Mouse (Mus musculus) adrenal gland, postnatal 36 days (tissue): ENCODE data around the gene Hoxa11. TPM values are rescaled to one million over a fixed set of nuclear protein-coding genes. Genes with fewer than 3 reads are reported as not detected.

Experiments used
- DNase-seq, 2 experiments: peaks; one replicate each; pipeline ENCODE4 v3.0.0; 2021; ENCODE audit warnings: mixed read lengths in 1 of 2
- long read RNA-seq, 2 experiments: library from polyadenylated mRNA; stranded (forward); transcript quantifications; one replicate each; pipeline ENCODE4 v2.0.0; 2021; ENCODE audit warnings: borderline sequencing depth in 2 of 2
- total RNA-seq, 2 experiments: library from RNA; stranded (reverse); gene quantifications; 2 replicates each; pipeline ENCODE4 v1.2.3; 2021

The Hoxa11 gene
- not detected for total RNA-seq
- long read RNA-seq, experiment 1, result 0 reads
- long read RNA-seq, experiment 2, result 0 reads

DNA sequence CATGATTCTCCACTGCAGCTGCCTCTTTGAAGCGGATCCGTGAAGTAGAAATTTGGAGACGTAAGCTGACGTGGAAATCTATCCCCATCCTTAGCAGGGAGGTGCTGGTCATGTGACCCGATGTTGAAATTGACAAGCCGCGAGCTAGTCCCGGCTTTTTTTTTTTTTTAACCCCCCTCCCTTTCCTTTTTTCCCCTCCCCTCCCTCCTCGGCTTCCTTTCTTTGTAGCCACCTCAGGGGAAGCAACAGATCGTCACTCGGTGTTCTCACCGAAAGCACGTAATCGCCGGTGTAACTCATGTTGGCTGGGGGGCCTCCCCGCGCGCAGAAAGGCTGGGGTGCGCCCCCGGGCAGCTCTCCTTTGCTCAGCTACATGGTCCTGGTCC is at the start of gene Hoxa11:
TSS of gene Hoxa11 (minus strand) at position 54 of the 386 bp plus-strand sequence.
- no peak for DNase-seq

DNA sequence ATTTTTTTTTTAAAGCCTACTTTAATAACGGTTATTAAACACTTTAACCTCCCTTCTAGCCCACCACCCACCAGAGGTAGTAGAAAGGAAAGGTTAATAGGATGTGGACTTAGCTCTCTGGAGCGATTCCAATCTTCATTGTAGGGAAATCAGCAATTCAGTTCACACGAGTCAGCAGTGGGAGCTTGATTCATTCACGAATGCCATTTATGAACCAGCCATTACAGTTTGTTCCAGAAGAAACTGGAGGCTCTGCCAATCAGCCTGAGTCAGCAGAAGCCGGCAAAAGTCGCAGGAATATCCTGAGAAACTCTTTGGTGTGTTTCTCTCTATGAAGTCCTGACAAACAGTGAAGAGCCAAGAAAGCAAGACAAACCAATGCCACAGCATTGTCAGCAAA is 49.0 kb upstream of the Hoxa11 start:
- no peak for DNase-seq

DNA sequence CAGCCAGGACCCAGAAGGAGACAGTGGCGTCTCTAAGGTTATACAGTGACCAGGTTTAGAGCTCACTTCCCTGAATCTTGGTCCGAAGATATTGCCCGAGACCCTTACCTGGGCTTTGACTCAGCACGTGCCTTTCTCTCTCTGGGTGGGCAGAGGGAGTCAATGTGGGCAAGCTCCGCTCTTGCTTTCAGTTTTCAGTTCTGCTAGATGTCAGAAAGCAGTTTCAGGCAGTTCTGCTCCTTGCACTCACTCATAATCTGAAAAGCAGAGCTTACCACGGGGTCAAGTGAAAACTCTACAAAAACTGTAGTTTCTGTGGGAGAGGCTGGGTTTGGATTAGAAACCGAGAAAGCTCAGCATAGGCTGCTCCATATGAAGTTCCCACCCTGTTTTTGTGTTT is 46.7 kb upstream of the Hoxa11 start:
- no peak for DNase-seq

DNA sequence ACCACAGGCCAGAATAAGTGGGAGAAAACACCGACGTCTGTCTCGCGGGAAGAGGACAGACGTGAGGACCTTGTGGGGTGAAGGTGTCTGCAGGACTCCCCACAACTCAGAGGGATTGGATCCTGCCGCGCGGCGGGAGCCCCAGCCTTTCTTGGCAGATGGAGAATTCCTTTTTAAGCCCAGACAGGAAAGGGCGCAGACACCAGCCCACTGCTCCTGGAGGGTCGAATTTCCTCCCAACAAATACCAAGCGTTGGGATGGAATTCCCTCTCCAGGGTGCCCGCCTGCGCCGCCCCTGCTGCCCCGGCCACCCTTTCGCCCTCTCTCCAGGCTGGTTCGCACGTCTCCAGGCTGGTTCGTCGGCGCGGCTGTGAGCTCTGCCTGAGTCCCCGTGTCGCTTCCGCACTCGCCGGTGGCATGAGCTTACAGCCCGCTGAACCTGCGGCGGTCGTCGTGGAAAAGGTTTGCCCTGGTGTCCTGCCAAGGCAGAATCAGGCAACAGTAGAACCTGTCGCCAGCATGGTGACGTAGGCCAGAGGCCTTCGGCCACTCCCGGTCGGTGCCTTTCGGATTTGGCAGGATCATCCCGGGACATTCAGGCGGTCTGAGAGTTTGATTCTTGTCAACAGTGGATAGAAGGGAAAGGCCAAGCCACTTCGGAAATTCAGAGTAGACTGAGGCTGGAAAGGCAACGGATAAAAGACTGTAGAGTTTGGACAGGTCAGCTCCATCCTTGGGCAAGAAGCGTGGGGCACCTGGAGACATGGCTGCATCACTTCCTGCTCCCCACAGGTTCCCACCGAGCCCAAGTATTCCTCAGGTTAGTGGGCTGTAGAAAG is 45.6 kb upstream of the Hoxa11 start:
- DNase-seq, result peak; percentile 13 to 28

GRCm38 (mm10) chr6:52290186-52290585 is 44.6 kb upstream of the Hoxa11 start:
- DNase-seq, result no peak

DNA sequence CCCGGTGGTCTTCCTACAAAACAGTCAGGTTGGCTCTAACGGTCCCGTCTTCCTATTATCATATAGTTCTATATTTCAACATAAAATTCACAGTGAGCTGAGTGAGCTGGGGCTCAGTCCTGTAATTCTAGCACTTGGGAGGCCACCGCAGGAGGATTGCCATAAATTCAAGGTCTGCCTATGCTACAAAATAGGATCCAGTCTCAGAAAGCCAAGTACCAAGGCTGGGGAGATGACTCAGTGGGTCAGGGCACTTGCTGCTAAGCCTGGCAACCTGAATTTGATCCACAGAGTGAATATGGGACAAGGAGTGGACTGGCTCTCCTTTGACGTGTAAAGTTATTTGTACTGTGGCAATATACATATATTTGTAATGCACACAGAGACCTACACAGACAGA is 38.3 kb upstream of the Hoxa11 start:
- DNase-seq, result peak; percentile 44 to 56

GRCm38 (mm10) chr6:52281084-52281483 is 35.5 kb upstream of the Hoxa11 start:
- DNase-seq, result no peak

GRCm38 (mm10) chr6:52276920-52277319 is 31.3 kb upstream of the Hoxa11 start:
- DNase-seq, result no peak

DNA sequence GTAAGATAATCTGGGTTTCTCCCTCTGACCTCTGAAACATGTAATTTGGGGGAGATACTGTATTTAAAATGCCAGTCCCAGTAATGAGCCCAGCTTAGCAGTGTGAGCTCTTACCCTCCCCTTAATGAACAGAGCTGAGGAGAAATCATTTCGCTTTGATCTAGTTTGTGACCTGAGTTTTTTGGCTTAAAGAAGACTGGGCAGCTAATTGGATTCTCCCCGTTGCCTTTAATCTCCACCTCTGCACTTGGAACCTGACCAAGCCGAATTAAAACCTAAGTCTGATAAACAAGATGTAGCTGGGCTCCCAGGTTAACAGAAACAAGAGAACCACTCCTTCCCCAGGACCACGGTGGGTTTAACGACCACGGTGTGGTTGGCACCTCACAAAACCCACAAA is 30.8 kb upstream of the Hoxa11 start:
- no peak for DNase-seq

DNA sequence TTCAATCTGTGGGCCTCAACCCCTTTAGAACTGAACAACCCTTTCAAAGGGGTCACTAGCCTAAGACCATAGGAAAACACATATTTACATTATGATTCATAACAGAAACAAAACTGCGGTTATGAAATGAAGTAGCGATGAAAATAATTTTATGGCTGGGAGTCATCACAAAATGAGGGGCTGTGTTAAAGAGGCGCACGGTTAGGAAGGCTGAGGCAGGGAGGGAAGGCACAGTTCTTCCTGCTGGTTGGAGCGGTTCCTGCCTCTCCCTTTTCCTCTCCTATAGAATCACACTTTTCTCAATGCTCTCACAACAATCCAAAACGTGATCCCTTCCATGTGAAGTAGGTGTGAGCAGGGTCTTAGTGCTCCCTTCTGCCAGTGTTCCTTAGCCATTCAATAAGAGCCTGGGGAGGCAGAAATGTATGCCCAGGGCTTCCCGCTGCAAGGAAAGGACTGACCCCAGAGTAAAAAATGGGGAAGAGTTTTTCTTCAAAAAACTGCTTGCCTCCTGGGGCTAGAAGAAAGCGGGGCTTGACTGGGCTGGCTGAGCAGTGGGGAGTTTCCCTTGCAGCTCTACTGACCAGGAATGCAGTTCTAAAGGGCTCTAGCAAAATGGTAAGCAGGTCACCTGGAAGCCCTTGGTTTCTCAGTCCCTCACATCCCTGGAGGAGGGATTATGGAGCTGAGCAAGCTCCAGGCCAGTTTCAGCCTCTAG is 30.1 kb upstream of the Hoxa11 start:
- DNase-seq, result no peak

- no peak for DNase-seq
Measured at GRCm38 (mm10) chr6:52274576-52274975, 29.0 kb upstream of the Hoxa11 start.

- DNase-seq, result no peak
Measured at GRCm38 (mm10) chr6:52273656-52274280, 28.2 kb upstream of the Hoxa11 start.

DNA sequence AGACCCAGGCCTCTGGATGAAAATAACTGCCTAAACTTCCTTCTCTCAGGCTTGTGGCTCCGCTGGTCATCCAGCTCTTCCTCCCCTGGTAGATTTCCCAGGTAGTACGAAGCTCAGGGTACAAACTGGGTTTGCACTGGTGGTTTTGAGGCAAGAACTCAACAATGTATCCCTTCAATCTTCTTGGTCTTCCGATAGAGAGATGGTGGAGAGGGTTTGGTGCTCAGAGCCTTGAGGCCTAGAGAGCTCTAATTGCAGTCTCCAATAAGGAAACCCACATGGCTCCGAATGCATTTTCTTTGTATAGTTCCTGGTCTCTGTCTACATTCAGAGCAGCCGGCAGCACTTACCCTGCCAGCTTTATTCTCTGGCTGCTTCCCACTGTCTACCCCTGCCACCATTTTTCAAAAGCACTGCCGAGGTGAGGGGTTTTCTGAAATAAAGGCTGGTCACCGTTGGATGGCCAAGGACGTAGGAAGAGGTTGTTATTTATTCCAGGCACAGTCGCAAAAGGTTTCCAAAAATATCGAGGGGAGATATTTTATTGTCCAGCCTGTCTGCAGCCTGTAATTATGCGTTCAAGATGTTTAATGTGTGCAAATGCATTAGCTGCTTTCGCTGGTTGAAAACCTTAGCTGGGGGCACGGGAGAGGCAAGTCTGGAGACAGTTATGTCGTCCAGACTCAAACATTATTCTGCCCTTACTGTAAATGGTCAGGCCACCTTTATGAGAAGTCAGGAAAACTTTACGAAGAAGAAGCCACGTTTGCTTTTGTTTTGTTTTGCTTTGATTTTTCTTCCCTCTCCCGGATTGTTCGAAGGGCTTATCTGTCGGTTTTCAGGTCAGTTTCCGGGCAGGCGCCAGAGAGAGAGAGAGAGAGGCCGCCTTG is 27.4 kb upstream of the Hoxa11 start:
- DNase-seq, result no peak

GRCm38 (mm10) chr6:52270494-52271480 is 25.2 kb upstream of the Hoxa11 start:
- peak; percentile 68 to 71 for DNase-seq

- no peak for DNase-seq
Measured at GRCm38 (mm10) chr6:52268756-52269155, 23.1 kb upstream of the Hoxa11 start.

- DNase-seq, result no peak
Measured at GRCm38 (mm10) chr6:52268341-52268740, 22.7 kb upstream of the Hoxa11 start.

- no peak for DNase-seq
Measured at GRCm38 (mm10) chr6:52267691-52268090, 22.1 kb upstream of the Hoxa11 start.

- DNase-seq, result no peak
Measured at GRCm38 (mm10) chr6:52267221-52267620, 21.6 kb upstream of the Hoxa11 start.

DNA sequence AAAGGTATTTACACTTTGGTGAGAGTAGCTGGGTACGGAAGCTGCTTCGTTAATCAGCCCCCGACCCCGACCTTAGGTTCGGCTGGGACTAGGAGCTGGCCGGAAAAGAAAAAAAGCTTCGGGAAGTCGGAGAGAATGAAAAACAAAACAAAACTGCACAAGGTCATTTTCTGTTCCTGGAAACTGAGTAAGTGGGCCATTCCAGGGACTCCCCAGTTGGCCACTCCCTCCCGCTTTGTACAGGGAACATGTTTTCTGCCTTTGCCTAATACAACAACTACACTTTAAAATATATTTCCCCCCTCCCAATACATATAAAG is 21.0 kb upstream of the Hoxa11 start:
- DNase-seq, result no peak

DNA sequence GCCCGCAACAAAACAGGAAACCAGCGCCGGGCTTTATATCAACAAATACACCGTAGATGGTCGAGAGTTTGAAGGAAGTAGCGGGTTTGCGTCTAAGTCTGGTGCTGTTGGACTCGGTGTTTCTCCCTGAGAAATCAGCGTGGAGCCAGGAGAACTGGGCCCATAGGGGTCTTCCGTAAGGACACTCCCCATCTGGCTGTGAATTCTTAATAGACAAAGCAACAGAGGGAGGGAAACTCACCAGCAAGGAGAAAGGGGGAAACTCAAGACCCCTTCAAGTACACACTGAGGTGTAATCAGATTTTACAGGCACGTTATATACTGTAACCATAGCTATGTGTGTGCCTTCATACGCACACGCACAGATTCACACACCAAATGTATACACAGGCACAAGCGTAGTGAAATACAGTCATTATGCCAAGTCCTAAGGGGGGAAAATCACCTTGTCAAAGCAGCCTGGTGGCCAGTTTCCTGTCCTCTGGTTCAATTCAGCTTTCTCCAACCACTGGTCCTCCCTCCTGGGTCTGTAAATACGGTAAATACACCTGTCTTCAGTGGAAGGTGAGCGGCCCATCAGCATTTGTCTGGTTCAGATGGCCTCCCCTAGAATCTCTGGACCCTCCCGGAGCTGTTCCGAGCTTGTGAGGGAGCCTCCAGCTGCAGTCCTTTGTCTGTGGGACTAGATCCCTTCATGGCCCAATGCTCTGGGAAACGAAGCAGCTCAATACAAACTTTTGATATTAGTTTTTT is 20.5 kb upstream of the Hoxa11 start:
- no peak for DNase-seq
